Mouse (Mus musculus): ENCODE data around the gene 1700029F12Rik. TPM values are rescaled to one million over a fixed set of nuclear protein-coding genes. Genes with fewer than 3 reads are reported as not detected.

Gene 1700029F12Rik
- polyA plus RNA-seq, 1 experiment from 2014 or later, result not detected

DNA sequence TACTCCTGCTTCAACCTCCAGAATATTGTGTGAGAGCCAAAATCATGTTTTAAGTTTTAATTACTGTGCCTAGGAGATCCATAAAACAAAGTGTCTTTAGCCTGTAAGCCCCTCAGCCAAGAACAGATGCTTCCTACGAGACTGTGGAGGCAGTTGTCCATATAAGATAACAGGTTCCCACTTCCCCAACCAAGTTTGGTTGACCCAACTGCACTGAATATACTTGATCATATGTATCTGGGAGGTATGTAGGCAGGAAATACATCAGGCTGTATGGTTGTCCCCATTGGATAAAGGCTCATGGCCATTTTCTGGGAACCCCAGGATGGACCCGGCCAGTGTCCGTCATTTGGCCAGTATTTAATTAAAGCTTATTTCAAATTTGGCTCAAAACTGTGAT is 44.1 kb downstream of the 1700029F12Rik start:
- Histone ChIP-seq H3K9ac (ENCODE audit: low read length) (no peak overlapping the region), H3K4me3 (ENCODE audit: low read depth, low read length) (no peak overlapping the region), H3K27ac (ENCODE audit: low read depth) (no peak overlapping the region), H3K4me2 (ENCODE audit: low read length) (no peak overlapping the region), H3K27me3 (replicated peaks; ENCODE audit: control insufficient read depth, insufficient read depth, low read length) (no peaks in the 10 kb centered on the region), H3K36me3 (ENCODE audit: control insufficient read depth, insufficient read depth, low read length) (no peaks in the 10 kb centered on the region), H3K9me3 (ENCODE audit: control insufficient read depth, low read length) (no peaks in the 10 kb centered on the region), H3K4me1 (replicated peaks; ENCODE audit: control insufficient read depth, insufficient read depth, low read length) (no peaks in the 10 kb centered on the region)
- WGBS, result 91% methylated on average over 3 of the region's 3 CpGs
- ATAC-seq (replicated peaks; ENCODE audit: low FRiP score, low TSS enrichment, low read depth), result no peak
- DNase-seq (ENCODE audit: low spot score), result peak; percentile 24

DNA sequence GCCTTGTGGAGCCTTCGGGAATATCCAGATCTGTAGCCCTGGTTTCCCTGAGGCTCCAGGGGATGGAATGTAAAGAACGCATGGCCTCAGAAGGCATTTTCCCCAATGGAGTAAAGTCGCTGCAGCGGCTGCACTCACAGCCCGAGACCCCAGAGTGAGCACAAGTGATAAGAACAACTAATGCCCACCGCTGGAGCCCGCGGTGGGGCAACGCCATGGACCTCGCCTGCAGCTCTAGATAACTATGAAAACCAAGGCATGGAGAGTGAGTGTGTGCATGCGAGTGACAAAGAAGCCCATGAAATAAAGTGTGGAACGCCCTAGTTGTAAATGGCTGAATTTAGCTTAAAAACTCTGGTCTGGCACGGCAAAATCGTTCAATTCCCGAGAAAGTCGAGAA is 45.0 kb downstream of the 1700029F12Rik start:
- no peaks in the 10 kb centered on the region for H3K9me3 ChIP-seq (ENCODE audit: control insufficient read depth, low read length)
- WGBS, result 94% methylated on average over 16 of the region's 16 CpGs

DNA sequence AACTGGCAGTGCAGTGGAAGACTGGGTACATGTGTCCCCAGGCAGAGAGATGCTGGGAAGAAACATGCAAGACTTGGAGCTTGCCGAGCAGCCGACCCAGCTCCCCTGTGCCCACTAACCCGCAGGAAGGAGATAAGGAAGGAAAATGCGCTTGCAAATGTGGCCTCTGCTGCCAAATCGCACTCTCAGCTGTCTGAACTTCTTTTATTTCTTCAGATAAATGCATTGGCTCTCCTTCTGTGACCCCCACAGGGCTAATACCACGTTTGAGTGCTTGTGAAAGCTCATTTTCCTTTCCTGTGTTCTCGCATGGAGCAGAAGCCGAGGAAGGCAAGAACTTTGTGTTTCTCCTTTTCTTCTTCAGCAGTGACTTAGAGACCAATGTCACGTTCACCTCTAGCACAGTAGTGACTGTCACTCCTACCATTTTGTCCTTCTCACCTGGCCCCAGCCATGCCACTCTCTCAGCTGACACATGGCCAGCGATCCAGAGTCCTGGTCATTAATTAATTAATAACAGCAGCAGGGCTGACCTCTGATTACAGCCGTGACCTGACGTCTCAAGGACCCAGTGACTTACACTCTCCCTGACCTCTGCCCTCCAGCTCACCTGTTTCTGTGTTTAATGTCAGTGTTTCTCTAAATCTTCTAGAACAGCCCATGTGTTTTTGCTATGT is 48.4 kb downstream of the 1700029F12Rik start:
- peak; percentile 42 for DNase-seq (ENCODE audit: low spot score)
- Histone ChIP-seq H3K4me3 (ENCODE audit: low read depth, low read length) (no peak overlapping the region), H3K9me3 (ENCODE audit: control insufficient read depth, low read length) (no peaks in the 10 kb centered on the region), H3K27me3 (replicated peaks; ENCODE audit: control insufficient read depth, insufficient read depth, low read length) (no peaks in the 10 kb centered on the region), H3K36me3 (ENCODE audit: control insufficient read depth, insufficient read depth, low read length) (no peaks in the 10 kb centered on the region), H3K4me2 (ENCODE audit: low read length) (no peak overlapping the region), H3K9ac (ENCODE audit: low read length) (no peak overlapping the region), H3K27ac (ENCODE audit: low read depth) (no peak overlapping the region), H3K4me1 (replicated peaks; ENCODE audit: control insufficient read depth, insufficient read depth, low read length) (no peaks in the 10 kb centered on the region; the same call in none of the 2 replicates)
- no peak for ATAC-seq (replicated peaks; ENCODE audit: low FRiP score, low TSS enrichment, low read depth)
- WGBS, result 64% methylated on average over 12 of the region's 12 CpGs

More for the DNA sequence above, 45.0 kb downstream of the 1700029F12Rik start:
- Histone ChIP-seq H3K36me3 (ENCODE audit: control insufficient read depth, insufficient read depth, low read length) (no peaks in the 10 kb centered on the region), H3K27ac (ENCODE audit: low read depth) (no peak overlapping the region), H3K4me1 (replicated peaks; ENCODE audit: control insufficient read depth, insufficient read depth, low read length) (no peaks in the 10 kb centered on the region), H3K9ac (ENCODE audit: low read length) (no peak overlapping the region), H3K27me3 (replicated peaks; ENCODE audit: control insufficient read depth, insufficient read depth, low read length) (no peaks in the 10 kb centered on the region), H3K4me3 (ENCODE audit: low read depth, low read length) (no peak overlapping the region), H3K4me2 (ENCODE audit: low read length) (no peak overlapping the region)
- DNase-seq (ENCODE audit: low spot score), result no peak
- no peak for ATAC-seq (replicated peaks; ENCODE audit: low FRiP score, low TSS enrichment, low read depth)

DNA sequence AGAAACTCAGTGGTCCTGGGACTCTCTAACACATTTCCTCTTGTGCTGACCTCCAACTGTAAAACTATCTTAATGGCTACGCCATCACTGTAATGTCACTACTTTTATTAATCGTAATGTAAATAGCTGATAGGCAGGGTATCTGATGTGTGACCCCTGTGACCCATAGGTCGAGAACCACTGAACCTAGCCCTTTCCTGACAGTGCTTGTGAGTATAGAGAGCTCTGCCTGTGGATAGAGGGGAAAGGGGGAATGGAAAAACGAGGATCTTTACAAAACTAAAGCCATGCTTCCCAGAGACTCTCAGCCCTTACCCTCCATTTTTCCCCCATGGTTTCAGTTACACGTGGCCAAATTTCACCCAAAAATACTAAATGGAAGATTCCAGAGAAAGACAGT is 49.5 kb downstream of the 1700029F12Rik start:
- DNase-seq (ENCODE audit: low spot score) (peak; percentile 20), ATAC-seq (replicated peaks; ENCODE audit: low FRiP score, low TSS enrichment, low read depth) (no peak)
- H3K36me3 ChIP-seq (ENCODE audit: control insufficient read depth, insufficient read depth, low read length), result no peaks in the 10 kb centered on the region
- WGBS, result 70% methylated on average over 5 of the region's 5 CpGs
- H3K27ac ChIP-seq (ENCODE audit: low read depth), result no peak overlapping the region
- H3K27me3 ChIP-seq (replicated peaks; ENCODE audit: control insufficient read depth, insufficient read depth, low read length), result no peaks in the 10 kb centered on the region
- no peak overlapping the region for H3K9ac ChIP-seq (ENCODE audit: low read length)
- H3K4me2 ChIP-seq (ENCODE audit: low read length), result no peak overlapping the region
- H3K9me3 ChIP-seq (ENCODE audit: control insufficient read depth, low read length), result no peaks in the 10 kb centered on the region
- no peak overlapping the region for H3K4me3 ChIP-seq (ENCODE audit: low read depth, low read length)
- no peaks in the 10 kb centered on the region; the same call in none of the 2 replicates for H3K4me1 ChIP-seq (replicated peaks; ENCODE audit: control insufficient read depth, insufficient read depth, low read length)

DNA sequence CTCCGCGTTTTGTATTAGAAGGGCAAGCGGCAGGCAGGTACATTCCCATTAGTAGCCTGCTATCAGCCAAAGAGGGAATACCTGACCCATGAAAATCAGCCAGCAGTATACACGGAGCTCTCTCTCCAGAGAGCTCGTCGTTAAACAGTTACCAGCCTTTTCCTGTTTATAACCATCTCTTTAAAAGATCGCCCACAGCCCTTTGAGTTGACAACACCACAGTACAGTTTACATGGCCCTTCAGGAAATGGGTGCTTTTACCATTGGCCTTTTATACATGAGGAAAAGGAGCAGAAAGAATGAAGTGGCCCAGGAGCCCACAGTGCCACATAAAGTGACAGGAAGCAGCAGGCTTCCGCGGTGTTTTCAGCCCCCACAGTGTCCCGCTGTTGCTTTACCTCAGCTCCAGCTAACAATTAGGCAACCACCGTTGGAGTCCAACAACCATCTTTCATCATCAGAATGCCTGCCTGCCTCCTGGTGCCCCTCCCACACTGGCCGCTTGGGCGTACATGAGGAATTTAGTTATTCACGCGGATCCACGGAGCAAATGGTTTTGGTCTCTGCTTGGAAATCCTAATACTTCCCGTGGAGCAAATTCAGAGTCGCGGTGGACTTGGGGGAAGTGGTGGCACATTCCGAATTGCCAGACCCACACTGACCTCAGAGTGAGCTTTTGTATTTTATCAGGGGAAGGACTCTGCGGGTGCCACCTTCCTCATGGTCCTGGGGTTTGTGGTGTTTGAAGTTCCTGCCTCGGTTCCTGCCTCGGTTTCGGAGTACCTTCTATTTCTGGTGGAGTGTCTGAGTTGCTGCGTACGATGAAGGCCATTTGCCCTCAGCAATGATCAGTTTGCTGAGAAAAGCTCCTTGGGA is 50.7 kb downstream of the 1700029F12Rik start:
- Histone ChIP-seq H3K4me2 (ENCODE audit: low read length) (peak overlapping the region; percentile 9), H3K4me3 (ENCODE audit: low read depth, low read length) (no peak overlapping the region), H3K27ac (ENCODE audit: low read depth) (no peak overlapping the region), H3K4me1 (replicated peaks; ENCODE audit: control insufficient read depth, insufficient read depth, low read length) (no peaks in the 10 kb centered on the region; the same call in none of the 2 replicates), H3K9ac (ENCODE audit: low read length) (no peak overlapping the region), H3K36me3 (ENCODE audit: control insufficient read depth, insufficient read depth, low read length) (no peaks in the 10 kb centered on the region), H3K9me3 (ENCODE audit: control insufficient read depth, low read length) (no peaks in the 10 kb centered on the region), H3K27me3 (replicated peaks; ENCODE audit: control insufficient read depth, insufficient read depth, low read length) (no peaks in the 10 kb centered on the region)
- ATAC-seq (replicated peaks; ENCODE audit: low FRiP score, low TSS enrichment, low read depth) (no peak), DNase-seq (ENCODE audit: low spot score) (peak; percentile 50)
- WGBS, result 49% methylated on average over 26 of the region's 26 CpGs

DNA sequence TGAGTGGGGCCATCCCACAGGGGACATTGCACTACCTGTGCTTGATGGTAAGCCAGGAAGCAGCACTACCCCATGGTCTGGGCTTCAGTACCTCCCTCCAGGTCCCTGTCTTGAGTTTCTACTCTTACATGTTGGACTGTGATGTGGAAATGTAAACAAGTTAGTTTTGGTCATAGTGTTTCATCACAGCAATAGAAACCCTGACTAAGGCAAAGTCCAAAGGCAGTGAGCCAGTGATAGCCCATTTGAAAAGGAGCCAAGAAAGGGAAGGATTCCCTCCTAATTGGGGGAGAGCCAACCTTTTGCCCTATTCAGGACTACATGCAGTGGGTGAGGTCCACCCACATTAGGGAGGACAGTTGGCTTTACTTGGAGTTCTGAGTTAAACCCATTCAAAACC is 53.6 kb downstream of the 1700029F12Rik start:
- no peak for DNase-seq (ENCODE audit: low spot score)
- ATAC-seq (replicated peaks; ENCODE audit: low FRiP score, low TSS enrichment, low read depth), result no peak
- no peaks in the 10 kb centered on the region for H3K27me3 ChIP-seq (replicated peaks; ENCODE audit: control insufficient read depth, insufficient read depth, low read length)

DNA sequence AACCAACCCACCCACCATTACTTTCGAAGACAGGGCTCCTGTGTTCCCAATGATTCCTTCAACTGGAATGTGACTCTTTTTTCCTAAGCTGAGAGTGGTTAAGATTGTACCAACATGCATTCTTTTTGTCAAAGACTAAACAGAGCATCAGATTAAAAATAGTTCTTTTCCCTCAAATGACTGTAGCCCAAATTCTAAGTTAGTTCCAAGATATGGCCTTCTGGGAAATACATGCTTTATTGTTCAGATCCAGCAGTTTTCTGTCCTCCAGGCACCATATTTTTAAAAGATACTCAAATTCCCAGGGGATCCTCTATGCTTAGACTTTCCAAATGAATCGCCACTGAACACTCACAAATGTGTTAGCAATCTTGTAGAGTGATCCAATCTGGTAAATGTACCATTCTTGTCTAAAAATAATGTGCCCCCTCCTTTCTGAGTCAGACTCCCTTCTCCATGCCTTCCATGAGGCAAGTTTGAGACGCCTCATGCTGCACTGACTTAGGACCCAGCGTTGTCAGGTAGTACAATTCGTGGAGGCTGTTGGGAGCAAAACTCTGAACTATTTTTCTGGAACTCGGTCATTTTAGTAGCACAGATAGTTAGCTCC is 57.1 kb downstream of the 1700029F12Rik start:
- Histone ChIP-seq H3K9me3 (ENCODE audit: control insufficient read depth, low read length) (no peaks in the 10 kb centered on the region), H3K4me3 (ENCODE audit: low read depth, low read length) (no peak overlapping the region), H3K4me1 (replicated peaks; ENCODE audit: control insufficient read depth, insufficient read depth, low read length) (no peaks in the 10 kb centered on the region), H3K27ac (ENCODE audit: low read depth) (no peak overlapping the region), H3K9ac (ENCODE audit: low read length) (no peak overlapping the region), H3K27me3 (replicated peaks; ENCODE audit: control insufficient read depth, insufficient read depth, low read length) (no peaks in the 10 kb centered on the region), H3K4me2 (ENCODE audit: low read length) (no peak overlapping the region), H3K36me3 (ENCODE audit: control insufficient read depth, insufficient read depth, low read length) (no peaks in the 10 kb centered on the region)
- peak; percentile 21 for DNase-seq (ENCODE audit: low spot score)
- no peak for ATAC-seq (replicated peaks; ENCODE audit: low FRiP score, low TSS enrichment, low read depth)
- 92% methylated on average over 6 of the region's 6 CpGs for WGBS

More for the DNA sequence above, 53.6 kb downstream of the 1700029F12Rik start:
- Histone ChIP-seq H3K9ac (ENCODE audit: low read length) (no peak overlapping the region), H3K4me2 (ENCODE audit: low read length) (no peak overlapping the region), H3K9me3 (ENCODE audit: control insufficient read depth, low read length) (no peaks in the 10 kb centered on the region), H3K36me3 (ENCODE audit: control insufficient read depth, insufficient read depth, low read length) (no peaks in the 10 kb centered on the region), H3K4me1 (replicated peaks; ENCODE audit: control insufficient read depth, insufficient read depth, low read length) (no peaks in the 10 kb centered on the region; the same call in none of the 2 replicates), H3K4me3 (ENCODE audit: low read depth, low read length) (no peak overlapping the region), H3K27ac (ENCODE audit: low read depth) (no peak overlapping the region)

DNA sequence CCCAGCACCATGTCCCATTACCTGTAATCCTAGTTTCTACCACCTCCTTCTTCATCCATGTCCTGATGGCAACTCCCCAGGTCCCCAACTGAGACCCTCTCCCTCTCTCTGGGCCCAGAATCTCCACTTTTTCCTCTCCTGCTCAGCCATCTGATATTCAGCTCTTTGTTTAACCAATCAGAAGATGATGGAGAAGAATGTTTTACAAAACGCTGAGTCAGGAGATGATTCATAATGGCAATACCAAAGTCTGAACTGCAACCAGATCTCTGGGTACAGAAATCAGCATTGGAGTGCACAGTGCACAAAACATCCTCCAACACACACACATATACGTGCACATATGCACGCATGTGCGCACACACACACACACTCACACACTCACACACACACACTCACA is 60.8 kb downstream of the 1700029F12Rik start:
- 92% methylated on average over 4 of the region's 4 CpGs for WGBS
- no peak overlapping the region for H3K4me2 ChIP-seq (ENCODE audit: low read length)
- H3K4me3 ChIP-seq (ENCODE audit: low read depth, low read length), result no peak overlapping the region
- no peaks in the 10 kb centered on the region for H3K36me3 ChIP-seq (ENCODE audit: control insufficient read depth, insufficient read depth, low read length)
- H3K4me1 ChIP-seq (replicated peaks; ENCODE audit: control insufficient read depth, insufficient read depth, low read length), result no peaks in the 10 kb centered on the region
- no peak overlapping the region for H3K9ac ChIP-seq (ENCODE audit: low read length)
- DNase-seq (ENCODE audit: low spot score), result no peak
- no peaks in the 10 kb centered on the region for H3K9me3 ChIP-seq (ENCODE audit: control insufficient read depth, low read length)
- H3K27ac ChIP-seq (ENCODE audit: low read depth), result no peak overlapping the region
- ATAC-seq (replicated peaks; ENCODE audit: low FRiP score, low TSS enrichment, low read depth), result no peak
- no peaks in the 10 kb centered on the region for H3K27me3 ChIP-seq (replicated peaks; ENCODE audit: control insufficient read depth, insufficient read depth, low read length)
